Mouse (Mus musculus) spleen, adult 2 months (tissue): ENCODE results near the gene Gm37240.

Experiments used
- CTCF ChIP-seq: fragments of 200-500 bp; IDR thresholded peaks from 2 replicates; pipeline ENCODE4 v1.5.1; 2011; ENCODE audit warnings: mild to moderate bottlenecking, inconsistent platforms; ENCODE audit not compliant: insufficient read depth, insufficient read length, insufficient replicate concordance; ENCODE audit errors: extremely low read depth
- POLR2A ChIP-seq: fragments of 200-500 bp; IDR thresholded peaks from 2 replicates; pipeline ENCODE4 v1.6.1; 2011; ENCODE audit warnings: low read depth, low read length, inconsistent platforms

GRCm38 (mm10) chr3:85764008-85764834, 123.1 kb downstream of the Gm37240 start:
- TF ChIP-seq CTCF: no peak
- no peak for TF ChIP-seq POLR2A
